Mouse (Mus musculus) forebrain, embryonic 10.5 days (tissue): ENCODE data around the gene Gm6993. TPM values are rescaled to one million over a fixed set of nuclear protein-coding genes. Genes with fewer than 3 reads are reported as not detected.

Source experiments
- DNase-seq: peaks from one replicate; pipeline ENCODE4 v3.0.0-alpha.2; 2017; ENCODE audit warnings: low spot score; ENCODE audit errors: extremely low spot score
- H3K27ac ChIP-seq: fragments of 300-500 bp; sonication (generic); 2 replicates; pipeline ENCODE4 v1.5.1; 2016; ENCODE audit warnings: mild to moderate bottlenecking
- H3K27me3 ChIP-seq: fragments of 300-500 bp; sonication (generic); 2 replicates; pipeline ENCODE4 v1.6.1; 2016; ENCODE audit warnings: mild to moderate bottlenecking; ENCODE audit not compliant: poor library complexity, severe bottlenecking
- H3K36me3 ChIP-seq: fragments of 300-500 bp; sonication (generic); replicated peaks from 2 replicates; pipeline ENCODE4 v1.6.1; 2016; ENCODE audit warnings: mild to moderate bottlenecking, moderate library complexity
- H3K4me1 ChIP-seq: fragments of 300-500 bp; sonication (generic); 2 replicates; pipeline ENCODE4 v1.6.1; 2016
- H3K4me3 ChIP-seq: fragments of 300-500 bp; sonication (generic); 2 replicates; pipeline ENCODE4 v1.5.1; 2016; ENCODE audit warnings: mild to moderate bottlenecking, moderate library complexity
- H3K9me3 ChIP-seq: fragments of 300-500 bp; sonication (generic); 2 replicates; pipeline ENCODE4 v1.6.1; 2016; ENCODE audit warnings: mild to moderate bottlenecking, moderate library complexity
- WGBS: fragments of 180-500 bp; shearing (Covaris S2); methylation state at CpG from one replicate; pipeline ENCODE4 v1.1.7; 2016; 5-methylcytosine and 5-hydroxymethylcytosine counted together
- polyA plus RNA-seq: library from polyadenylated mRNA; unstranded; fragments of >200 nt; fragmentation: Nextera tagmentation; extraction: Ambion mirVana; gene quantifications from 2 replicates; pipeline ENCODE4 v1.2.1, GENCODE M21; 2016

Gm6993 gene
- not detected in 2 replicates for polyA plus RNA-seq

GRCm38 (mm10) chr12:31240470-31240869 lies at the start of gene Gm6993:
TSS of gene Gm6993 (plus strand) at chr12:31240770.
- H3K27me3 ChIP-seq: peaks cover 1% of the 10 kb centered on the region
- WGBS: 82% methylated on average over 5 of the region's 5 CpGs
- no peak within 1 kb of the TSS for H3K27ac ChIP-seq
- peaks cover 12% of the 10 kb centered on the region for H3K4me1 ChIP-seq
- no peak within 1 kb of the TSS for H3K4me3 ChIP-seq
- no peaks in the 10 kb centered on the region for H3K36me3 ChIP-seq
- DNase-seq: no peak
- no peaks in the 10 kb centered on the region for H3K9me3 ChIP-seq

- Histone ChIP-seq H3K27me3 (no peaks in the 10 kb centered on the region), H3K9me3 (no peaks in the 10 kb centered on the region), H3K36me3 (no peaks in the 10 kb centered on the region), H3K27ac (0 out of 2 replicates have a peak overlapping the region, but pooled peaks have one; percentile 5), H3K4me3 (no peak overlapping the region), H3K4me1 (peaks cover 11% of the 10 kb centered on the region)
- DNase-seq: no peak
- 39% methylated on average over 8 of the region's 8 CpGs for WGBS
Observed at GRCm38 (mm10) chr12:31191329-31191954, 49.1 kb upstream of the Gm6993 start.

DNA sequence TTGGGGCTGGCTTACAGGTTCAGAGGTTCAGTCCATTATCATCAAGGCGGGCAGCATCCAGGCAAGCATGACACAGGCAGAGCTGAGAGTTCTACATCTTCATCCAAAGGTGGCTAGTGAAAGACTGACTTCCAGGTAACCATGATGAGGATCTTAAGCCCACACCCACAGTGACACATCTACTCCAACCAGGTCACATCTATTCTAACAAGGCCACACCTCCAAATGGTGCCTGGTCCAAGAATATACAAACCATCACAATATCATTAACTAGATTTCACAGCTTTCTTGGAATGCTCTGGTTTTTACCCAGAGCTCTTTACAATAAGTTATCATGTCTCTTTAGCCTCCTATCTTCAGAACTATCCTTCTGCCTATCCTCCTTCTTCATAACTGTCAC lies 38.1 kb upstream of the Gm6993 start:
- Histone ChIP-seq H3K27ac (no peak overlapping the region), H3K27me3 (no peaks in the 10 kb centered on the region), H3K4me1 (no peaks in the 10 kb centered on the region), H3K36me3 (no peaks in the 10 kb centered on the region), H3K4me3 (no peak overlapping the region), H3K9me3 (no peaks in the 10 kb centered on the region)
- 92% methylated on average over 1 of the region's 1 CpGs for WGBS
- DNase-seq: no peak

DNA sequence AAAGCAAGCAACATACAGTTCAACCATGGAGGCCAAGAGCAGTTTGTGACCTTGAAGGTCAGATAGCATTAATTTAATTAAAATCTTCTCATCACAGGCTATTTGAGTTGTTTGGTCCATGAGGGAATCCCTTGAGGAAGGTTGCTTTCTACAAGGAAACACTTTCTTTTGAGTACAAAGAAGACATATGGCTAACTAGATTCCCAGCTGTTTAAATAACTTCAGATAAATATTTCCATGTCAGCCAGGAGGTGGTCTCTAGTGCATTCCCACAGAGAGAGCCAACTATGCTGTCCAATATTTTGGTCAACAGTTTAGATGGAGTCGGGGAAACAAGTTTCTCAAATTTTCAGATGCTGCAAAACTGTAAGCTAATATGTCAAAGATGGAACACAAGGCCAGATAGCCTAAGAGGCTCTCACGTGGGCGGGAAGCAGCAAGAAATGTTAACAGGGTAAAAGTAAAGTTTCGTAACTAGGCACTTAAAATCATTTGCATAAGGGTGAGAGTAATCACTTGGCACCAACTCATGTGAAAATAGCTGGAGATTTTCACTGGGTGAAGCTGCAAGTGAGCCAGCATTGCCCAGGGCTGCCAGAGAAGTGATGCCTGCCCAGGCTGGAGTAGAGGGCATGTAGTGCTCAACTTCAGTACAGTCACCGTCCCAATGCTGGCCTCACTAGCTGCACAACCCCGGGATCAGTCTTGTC lies 36.7 kb upstream of the Gm6993 start:
- 89% methylated on average over 6 of the region's 6 CpGs for WGBS
- no peak overlapping the region for H3K4me3 ChIP-seq
- H3K36me3 ChIP-seq: no peaks in the 10 kb centered on the region
- H3K9me3 ChIP-seq: no peaks in the 10 kb centered on the region
- no peaks in the 10 kb centered on the region for H3K27me3 ChIP-seq
- no peak for DNase-seq
- H3K27ac ChIP-seq: no peak overlapping the region
- peaks cover 4% of the 10 kb centered on the region for H3K4me1 ChIP-seq

DNA sequence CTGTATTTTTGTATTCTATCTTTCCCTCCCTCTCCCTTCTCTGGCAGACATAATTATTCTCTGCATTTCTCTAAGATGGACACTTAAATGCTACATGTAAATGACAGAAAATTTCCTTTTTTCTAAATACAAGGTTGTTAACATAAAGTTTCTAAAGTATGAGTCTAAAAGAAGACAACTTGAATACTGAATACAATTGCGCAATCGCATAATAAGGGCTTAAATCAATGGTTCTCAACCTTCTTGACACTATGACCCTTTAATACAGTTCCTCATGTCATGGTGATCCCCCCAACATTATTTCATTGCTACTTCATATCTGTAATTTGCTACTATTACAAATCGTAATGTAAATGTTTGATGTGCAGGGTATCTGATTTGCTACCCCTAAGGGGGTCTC lies 35.7 kb upstream of the Gm6993 start:
- Histone ChIP-seq H3K9me3 (no peaks in the 10 kb centered on the region), H3K27me3 (no peaks in the 10 kb centered on the region), H3K4me3 (no peak overlapping the region), H3K4me1 (peaks cover 13% of the 10 kb centered on the region), H3K36me3 (no peaks in the 10 kb centered on the region), H3K27ac (no peak overlapping the region)
- 93% methylated on average over 3 of the region's 3 CpGs for WGBS
- no peak for DNase-seq

GRCm38 (mm10) chr12:31205983-31206633 lies 34.5 kb upstream of the Gm6993 start:
- H3K36me3 ChIP-seq: no peaks in the 10 kb centered on the region
- WGBS: 83% methylated on average over 10 of the region's 10 CpGs

GRCm38 (mm10) chr12:31208766-31209165 lies 31.8 kb upstream of the Gm6993 start:
- Histone ChIP-seq H3K4me1 (peaks cover 13% of the 10 kb centered on the region), H3K36me3 (no peaks in the 10 kb centered on the region), H3K27me3 (no peaks in the 10 kb centered on the region), H3K27ac (no peak overlapping the region), H3K4me3 (no peak overlapping the region), H3K9me3 (no peaks in the 10 kb centered on the region)
- DNase-seq: no peak
- 75% methylated on average over 6 of the region's 6 CpGs for WGBS

More at GRCm38 (mm10) chr12:31205983-31206633, 34.5 kb upstream of the Gm6993 start:
- H3K9me3 ChIP-seq: no peaks in the 10 kb centered on the region
- H3K27ac ChIP-seq: no peak overlapping the region
- DNase-seq: no peak
- H3K27me3 ChIP-seq: no peaks in the 10 kb centered on the region
- no peak overlapping the region for H3K4me3 ChIP-seq
- H3K4me1 ChIP-seq: peaks cover 13% of the 10 kb centered on the region

DNA sequence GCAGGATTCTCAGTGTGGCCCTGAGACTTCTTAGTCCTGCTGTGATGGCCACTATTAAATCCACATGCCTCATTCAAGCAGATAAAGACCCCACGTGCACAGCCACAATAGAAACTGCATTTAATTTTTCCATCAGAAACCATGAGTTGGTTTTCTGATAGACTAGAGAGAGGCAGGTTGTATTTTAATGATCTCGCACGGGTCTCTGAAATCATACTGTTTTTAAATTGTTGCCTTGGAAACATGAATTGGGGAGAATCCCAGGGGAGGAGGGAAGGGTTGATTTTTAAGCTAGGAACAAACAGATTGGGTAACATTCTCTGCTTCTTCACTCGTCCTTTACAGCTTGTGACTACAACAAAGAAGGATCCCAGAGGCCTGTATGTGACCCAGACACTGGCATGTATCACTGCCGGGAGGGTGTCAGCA lies 31.2 kb upstream of the Gm6993 start:
- H3K4me1 ChIP-seq: peaks cover 13% of the 10 kb centered on the region
- no peaks in the 10 kb centered on the region for H3K27me3 ChIP-seq
- DNase-seq: no peak
- H3K9me3 ChIP-seq: no peaks in the 10 kb centered on the region
- no peak overlapping the region for H3K4me3 ChIP-seq
- H3K36me3 ChIP-seq: no peaks in the 10 kb centered on the region
- WGBS: 32% methylated on average over 5 of the region's 5 CpGs
- H3K27ac ChIP-seq: 0 out of 2 replicates have a peak overlapping the region, but pooled peaks have one; percentile 53

DNA sequence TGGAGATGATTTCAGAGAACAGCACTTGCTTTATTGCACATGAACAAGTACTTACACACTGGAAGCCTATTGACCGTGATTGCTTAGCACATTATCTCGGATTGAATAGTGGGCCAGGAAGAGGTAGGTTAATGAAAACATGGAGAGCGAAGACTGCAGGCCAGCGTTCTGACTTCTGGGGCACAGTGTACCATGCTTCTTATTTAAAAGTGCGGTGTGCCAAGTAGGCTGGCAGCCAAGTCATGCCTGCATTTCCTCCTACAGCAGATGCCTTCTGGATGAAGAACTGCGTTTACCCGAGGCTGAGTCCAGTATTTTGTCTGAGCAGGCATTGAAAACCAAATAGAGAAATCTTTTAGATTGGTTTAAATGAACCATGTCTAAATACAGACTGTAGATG lies 27.0 kb upstream of the Gm6993 start:
- H3K27ac ChIP-seq: no peak overlapping the region
- no peak for DNase-seq
- 0 out of 2 replicates have a peak, but pooled peaks cover under 1% of the 10 kb centered on the region for H3K27me3 ChIP-seq
- no peaks in the 10 kb centered on the region for H3K36me3 ChIP-seq
- H3K9me3 ChIP-seq: no peaks in the 10 kb centered on the region
- no peak overlapping the region for H3K4me3 ChIP-seq
- WGBS: 93% methylated on average over 7 of the region's 7 CpGs
- H3K4me1 ChIP-seq: peaks cover 13% of the 10 kb centered on the region

DNA sequence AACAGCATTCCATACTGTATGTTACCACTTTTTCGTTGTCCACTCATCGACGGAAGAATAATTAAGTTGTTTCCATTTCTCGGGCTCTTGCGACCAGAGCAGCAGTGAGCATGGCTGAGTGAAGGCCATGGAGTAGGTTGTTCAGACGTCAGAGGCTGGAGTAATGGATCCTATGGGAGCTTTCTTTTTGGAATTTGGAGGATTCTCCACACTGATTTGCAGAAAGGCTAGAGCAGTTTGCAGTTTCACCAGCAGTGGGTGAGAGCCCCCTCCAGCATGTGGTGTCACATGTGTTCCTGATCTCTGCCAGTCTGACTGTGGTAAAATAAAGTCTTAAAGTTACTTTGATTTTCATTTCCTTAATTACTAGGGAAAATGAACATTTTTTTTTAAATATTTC lies 25.6 kb upstream of the Gm6993 start:
- no peak overlapping the region for H3K27ac ChIP-seq
- no peak for DNase-seq
- no peaks in the 10 kb centered on the region for H3K4me1 ChIP-seq
- no peaks in the 10 kb centered on the region for H3K36me3 ChIP-seq
- no peaks in the 10 kb centered on the region for H3K9me3 ChIP-seq
- WGBS: 89% methylated on average over 6 of the region's 6 CpGs
- H3K4me3 ChIP-seq: no peak overlapping the region
- H3K27me3 ChIP-seq: peaks cover 3% of the 10 kb centered on the region; the same call in 1 of the 2 replicates

DNA sequence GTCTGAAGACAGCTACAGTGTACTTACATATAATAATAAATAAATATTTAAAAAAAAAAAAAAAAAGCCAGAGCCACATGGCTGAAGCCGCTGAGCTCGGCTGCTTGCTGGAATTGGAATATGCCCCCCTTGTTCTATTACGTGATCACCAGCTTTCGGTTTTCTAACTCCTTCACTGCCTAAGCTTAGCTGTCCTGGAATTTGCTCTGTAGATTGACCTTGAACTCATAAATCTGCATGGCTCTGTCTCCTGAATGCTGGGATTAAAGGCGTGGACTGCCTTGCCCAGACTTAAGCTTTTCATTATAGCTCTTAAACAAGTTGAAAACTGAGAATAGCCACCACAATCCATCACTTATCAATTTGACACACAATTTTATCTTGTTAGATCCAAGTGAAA lies 23.3 kb upstream of the Gm6993 start:
- WGBS: 86% methylated on average over 5 of the region's 5 CpGs

DNA sequence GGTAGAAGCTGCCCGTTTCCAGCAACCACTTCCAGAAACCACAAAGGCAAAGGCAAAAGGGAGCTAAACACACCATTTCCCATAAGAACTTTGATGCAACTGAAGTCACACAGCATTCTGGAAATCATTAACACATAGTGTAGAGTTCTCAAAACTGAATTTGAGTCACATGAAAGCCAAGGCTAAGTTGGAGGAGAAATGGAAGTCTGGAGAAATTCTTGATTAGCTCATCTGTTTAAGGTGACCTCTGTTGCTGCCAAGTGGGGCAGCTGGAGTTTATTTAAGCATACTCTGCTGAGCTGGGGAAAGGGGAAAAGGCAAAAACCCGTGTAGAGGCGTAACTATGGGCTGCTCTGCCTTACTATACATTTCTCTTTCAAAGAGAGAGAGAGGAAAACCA lies 21.8 kb upstream of the Gm6993 start:
- H3K4me3 ChIP-seq: no peak overlapping the region
- peaks cover 20% of the 10 kb centered on the region for H3K27me3 ChIP-seq
- DNase-seq: no peak
- H3K9me3 ChIP-seq: no peaks in the 10 kb centered on the region
- no peak overlapping the region for H3K27ac ChIP-seq
- peaks cover 17% of the 10 kb centered on the region for H3K4me1 ChIP-seq
- WGBS: 78% methylated on average over 3 of the region's 3 CpGs
- H3K36me3 ChIP-seq: no peaks in the 10 kb centered on the region

More for the DNA sequence above, 23.3 kb upstream of the Gm6993 start:
- Histone ChIP-seq H3K27me3 (peaks cover 20% of the 10 kb centered on the region), H3K4me1 (peaks cover 8% of the 10 kb centered on the region), H3K4me3 (no peak overlapping the region), H3K9me3 (no peaks in the 10 kb centered on the region), H3K27ac (no peak overlapping the region), H3K36me3 (no peaks in the 10 kb centered on the region)
- no peak for DNase-seq

- 78% methylated on average over 6 of the region's 6 CpGs for WGBS
- no peaks in the 10 kb centered on the region for H3K9me3 ChIP-seq
- DNase-seq: no peak
- peaks cover 29% of the 10 kb centered on the region for H3K4me1 ChIP-seq
- peaks cover 46% of the 10 kb centered on the region for H3K27me3 ChIP-seq
- H3K36me3 ChIP-seq: no peaks in the 10 kb centered on the region
- H3K4me3 ChIP-seq: no peak overlapping the region
- H3K27ac ChIP-seq: no peak overlapping the region
Observed at GRCm38 (mm10) chr12:31221522-31221921, 19.0 kb upstream of the Gm6993 start.
